Mouse (Mus musculus) spleen, adult 2 months (tissue): ENCODE measurements around the gene Epha8.

Experiments used
- CTCF ChIP-seq: fragments of 200-500 bp; IDR thresholded peaks from 2 replicates; pipeline ENCODE4 v1.5.1; 2011; ENCODE audit warnings: mild to moderate bottlenecking, inconsistent platforms; ENCODE audit not compliant: insufficient read depth, insufficient read length, insufficient replicate concordance; ENCODE audit errors: extremely low read depth
- POLR2A ChIP-seq: fragments of 200-500 bp; IDR thresholded peaks from 2 replicates; pipeline ENCODE4 v1.6.1; 2011; ENCODE audit warnings: low read depth, low read length, inconsistent platforms

DNA sequence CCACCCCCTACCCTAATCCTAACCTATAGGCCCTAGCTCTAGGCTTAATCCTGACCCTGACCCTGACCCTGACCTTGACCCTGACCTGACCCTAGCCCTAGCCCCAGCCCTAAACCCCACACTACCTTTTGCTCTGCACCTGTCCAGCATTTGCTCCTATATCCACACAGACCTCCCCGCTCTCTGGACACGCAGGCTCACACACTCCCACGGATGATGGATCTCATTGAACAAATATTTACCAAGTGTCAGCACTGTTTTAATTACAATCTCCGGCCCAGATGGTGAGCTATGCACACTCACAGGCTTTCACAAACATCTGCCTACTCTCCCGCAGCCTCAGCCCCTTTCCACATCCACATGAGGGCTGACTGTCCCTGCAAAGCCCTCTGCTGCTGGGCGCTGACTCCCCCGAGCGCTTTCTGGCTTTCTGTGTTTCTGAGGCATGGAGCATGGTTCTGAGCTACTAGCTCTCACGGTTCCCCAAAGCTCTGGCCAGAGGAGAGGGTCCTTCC lies 58.5 kb downstream of the Epha8 start:
- no peak for TF ChIP-seq CTCF
- TF ChIP-seq POLR2A: no peak
